Comparison of ENCODE assay signal across 8 mouse cellular contexts in genomic region chr4:28813551-28814475, GRCm38 (mm10). TPM values are rescaled to one million over a fixed set of nuclear protein-coding genes. Genes with fewer than 3 reads are reported as not detected.
DNase-seq lines count a peak whose midpoint lies in the region; ATAC-seq lines count a peak whose summit lies in the region.

No protein-coding gene starts in this region.

- H3K4me2 ChIP-seq in hindbrain, embryonic 12.5 days (replicated peaks): peak overlapping the region; percentile 72

- under 1% methylated on average over 94 of the region's 94 CpGs for WGBS in hindbrain, embryonic 12.5 days

- ATAC-seq in hindbrain, embryonic 12.5 days (ENCODE audit: low FRiP score): peak; percentile 50

- H3K9ac ChIP-seq in hindbrain, embryonic 12.5 days: peak overlapping the region; percentile 92

- H3K27me3 ChIP-seq in hindbrain, embryonic 12.5 days: no peaks in the 10 kb centered on the region

- H3K4me1 ChIP-seq in hindbrain, embryonic 12.5 days: 0 out of 2 replicates have a peak, but pooled peaks cover 2% of the 10 kb centered on the region

- no peaks in the 10 kb centered on the region for H3K9me3 ChIP-seq in hindbrain, embryonic 12.5 days (replicated peaks)

- peak; percentile 30 to 32 for DNase-seq in adrenal gland, adult 18-20 months (ENCODE audit: low spot score in 2 of 2)
- peak; percentile 69 for DNase-seq in cerebellum, adult 9-11 months
- peak; percentile 21 to 32 for DNase-seq in frontal cortex, postnatal 25 days (ENCODE audit: low spot score in 2 of 2)
- peak; percentile 29 to 62 for DNase-seq in left cerebral cortex, postnatal 10 days (ENCODE audit: extremely low spot score in 1 of 2, low spot score in 2 of 2)
- DNase-seq in mesoderm, embryonic 11.5 days (ENCODE audit: low read depth, low spot score): peak; percentile 54
- DNase-seq in right cerebral cortex, postnatal 4 days: peak; percentile 52
- DNase-seq in MN1 (ENCODE audit: low spot score): no peak

- H3K4me3 ChIP-seq in hindbrain, embryonic 12.5 days: peak overlapping the region; percentile 87

- H3K27ac ChIP-seq in hindbrain, embryonic 12.5 days: peak overlapping the region; percentile 97

- H3K36me3 ChIP-seq in hindbrain, embryonic 12.5 days: no peaks in the 10 kb centered on the region

- intact Hi-C loops in left cerebral cortex, postnatal 10 days (cut with DNase I): loop anchor here (5.0 kb wide), 2 partner anchors 847 to 1882 kb away; no protein-coding TSS in a partner anchor

RNA-seq across cellular contexts. Expression of gene Epha7, which starts 0.9 kb away (rescaled TPM):
- 1 to 10 TPM; 1.6 to 2.3 TPM for total RNA-seq in adrenal gland, adult 18-20 months (2021)
- 85.9 and 86.5 TPM in 2 replicates for polyA plus RNA-seq in hindbrain, embryonic 12.5 days (2016; fragmentation: Nextera tagmentation; extraction: Ambion mirVana)
- 10 to 100 TPM; 77.7 to 82.8 TPM for total RNA-seq in left cerebral cortex, postnatal 10 days (2021)

Comparison
In these comparisons a context has a peak if more than half of its experiments do, and no peak if none do; other contexts are left out.
1. RNA of gene Epha7, which starts 0.9 kb away (total RNA-seq): 77.7 to 82.8 TPM in left cerebral cortex, postnatal 10 days; 1.6 to 2.3 TPM in adrenal gland, adult 18-20 months; every median in the first group is over 10 times any median in the second.